Mouse (Mus musculus) layer of hippocampus, adult 2 months (tissue): ENCODE measurements around the gene Mrgprd. TPM values are rescaled to one million over a fixed set of nuclear protein-coding genes. Genes with fewer than 3 reads are reported as not detected.
A peak's percentile ranks its signal among the peaks of the same experiment; 100 is the strongest.

Experiments
- DNase-seq, 2 experiments: peaks; one replicate each; pipeline ENCODE4 v3.0.0; 2022; ENCODE audit warnings: low spot score in 2 of 2
- H3K27ac ChIP-seq: fragments of 200-600 bp; 2 replicates; pipeline ENCODE4 v1.8.1; 2022
- H3K4me3 ChIP-seq: fragments of 200-600 bp; 2 replicates; pipeline ENCODE4 v1.8.1; 2022; ENCODE audit warnings: mild to moderate bottlenecking
- CTCF ChIP-seq: fragments of 200-600 bp; conservative IDR thresholded peaks from 2 replicates; pipeline ENCODE4 v1.8.1; 2022; ENCODE audit warnings: antibody characterized with exemption, mild to moderate bottlenecking, moderate library complexity
- total RNA-seq, 2 experiments: library from RNA; stranded (reverse); gene quantifications; 2 replicates each; pipeline ENCODE4 v1.2.3; 2021

Mrgprd gene
- total RNA-seq, 2 experiments from 2014 or later = not detected

- no peak overlapping the region for H3K4me3 ChIP-seq
- no peak overlapping the region for H3K27ac ChIP-seq
- DNase-seq = no peak
- no peak for TF ChIP-seq CTCF
Observed at GRCm38 (mm10) chr7:145310526-145310925, 4.1 kb upstream of the Mrgprd start.

GRCm38 (mm10) chr7:145312137-145312536 lies 2.5 kb upstream of the Mrgprd start:
- DNase-seq = no peak
- H3K4me3 ChIP-seq = no peak overlapping the region
- no peak overlapping the region for H3K27ac ChIP-seq
- TF ChIP-seq CTCF = no peak

- H3K27ac ChIP-seq = peak overlapping the region; percentile 46
- H3K4me3 ChIP-seq = no peak overlapping the region
- peak in 1 of 2 experiments; percentile 20 for DNase-seq
- no peak for TF ChIP-seq CTCF
Observed at GRCm38 (mm10) chr7:145317522-145317921, 2.9 kb downstream of the Mrgprd start.

GRCm38 (mm10) chr7:145319481-145319880 lies 4.8 kb downstream of the Mrgprd start:
- peak in 1 of 2 experiments; percentile 49 for DNase-seq
- no peak overlapping the region for H3K27ac ChIP-seq
- TF ChIP-seq CTCF = no peak
- H3K4me3 ChIP-seq = no peak overlapping the region

GRCm38 (mm10) chr7:145323607-145324006 lies 9.0 kb downstream of the Mrgprd start:
- DNase-seq = no peak
- TF ChIP-seq CTCF = no peak
- Histone ChIP-seq H3K4me3 (no peak overlapping the region), H3K27ac (no peak overlapping the region)

- no peak for TF ChIP-seq CTCF
- Histone ChIP-seq H3K4me3 (no peak overlapping the region), H3K27ac (no peak overlapping the region)
- DNase-seq = no peak
Observed at GRCm38 (mm10) chr7:145325697-145326096, 11.1 kb downstream of the Mrgprd start.

- TF ChIP-seq CTCF = no peak
- no peak for DNase-seq
- no peak overlapping the region for H3K4me3 ChIP-seq
Observed at GRCm38 (mm10) chr7:145329982-145330381, 15.3 kb downstream of the Mrgprd start.

GRCm38 (mm10) chr7:145330641-145331040 lies 16.0 kb downstream of the Mrgprd start:
- H3K27ac ChIP-seq = no peak overlapping the region
- no peak for DNase-seq
- peak; percentile 36 for TF ChIP-seq CTCF

More at GRCm38 (mm10) chr7:145329982-145330381, 15.3 kb downstream of the Mrgprd start:
- H3K27ac ChIP-seq = no peak overlapping the region

GRCm38 (mm10) chr7:145332376-145333041 lies 17.9 kb downstream of the Mrgprd start:
- no peak for DNase-seq
- Histone ChIP-seq H3K27ac (no peak overlapping the region), H3K4me3 (no peak overlapping the region)
- no peak for TF ChIP-seq CTCF

More at GRCm38 (mm10) chr7:145330641-145331040, 16.0 kb downstream of the Mrgprd start:
- no peak overlapping the region for H3K4me3 ChIP-seq

- H3K27ac ChIP-seq = no peak overlapping the region
- no peak for DNase-seq
- TF ChIP-seq CTCF = no peak
- no peak overlapping the region for H3K4me3 ChIP-seq
Observed at GRCm38 (mm10) chr7:145333936-145334335, 19.3 kb downstream of the Mrgprd start.

GRCm38 (mm10) chr7:145334428-145335027 lies 19.9 kb downstream of the Mrgprd start:
- no peak overlapping the region for H3K27ac ChIP-seq
- no peak for TF ChIP-seq CTCF
- DNase-seq = no peak
- no peak overlapping the region for H3K4me3 ChIP-seq

GRCm38 (mm10) chr7:145335199-145335598 lies 20.6 kb downstream of the Mrgprd start:
- Histone ChIP-seq H3K4me3 (no peak overlapping the region), H3K27ac (no peak overlapping the region)
- DNase-seq = peak in 1 of 2 experiments; percentile 20
- TF ChIP-seq CTCF = no peak

GRCm38 (mm10) chr7:145335616-145336332 lies 21.1 kb downstream of the Mrgprd start:
- no peak overlapping the region for H3K27ac ChIP-seq
- H3K4me3 ChIP-seq = no peak overlapping the region
- DNase-seq = no peak
- no peak for TF ChIP-seq CTCF
